Mouse (Mus musculus) olfactory bulb, adult 2 months (tissue): ENCODE data around the gene Acot10.

Experiments
- CTCF ChIP-seq: fragments of 200-500 bp; IDR thresholded peaks from 2 replicates; pipeline ENCODE4 v1.5.1; 2012; ENCODE audit warnings: low read depth, mild to moderate bottlenecking, low read length, moderate library complexity; ENCODE audit not compliant: insufficient read depth
- POLR2A ChIP-seq: fragments of 200-500 bp; IDR thresholded peaks from 2 replicates; pipeline ENCODE4 v1.6.1; 2012; ENCODE audit warnings: mild to moderate bottlenecking, low read depth, low read length, moderate library complexity; ENCODE audit not compliant: insufficient read depth

DNA sequence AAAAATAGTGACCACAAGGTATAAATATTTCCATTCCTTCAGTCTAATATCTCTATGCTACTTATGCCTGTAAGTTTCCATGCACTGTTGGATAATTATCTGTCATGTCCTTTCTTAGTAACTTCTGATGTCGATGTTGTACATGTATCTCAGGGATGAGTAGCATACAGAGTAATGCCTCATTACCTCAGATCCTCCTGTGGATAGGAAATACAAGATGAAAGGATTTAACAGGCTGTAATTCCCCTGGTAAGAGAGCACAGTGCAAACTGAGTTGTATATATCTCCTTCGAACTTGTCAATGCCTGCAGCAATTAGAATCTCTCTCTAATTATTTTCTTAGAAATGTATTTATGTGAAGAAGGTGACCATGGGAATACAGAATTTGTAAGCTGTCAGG is 16.2 kb upstream of the Acot10 start:
- TF ChIP-seq CTCF (no peak), POLR2A (no peak)
